Mouse (Mus musculus) olfactory bulb, adult 2 months (tissue): ENCODE measurements around the gene Pax7.

Experiments used
- CTCF ChIP-seq: fragments of 200-500 bp; IDR thresholded peaks from 2 replicates; pipeline ENCODE4 v1.5.1; 2012; ENCODE audit warnings: low read depth, mild to moderate bottlenecking, low read length, moderate library complexity; ENCODE audit not compliant: insufficient read depth
- POLR2A ChIP-seq: fragments of 200-500 bp; IDR thresholded peaks from 2 replicates; pipeline ENCODE4 v1.6.1; 2012; ENCODE audit warnings: mild to moderate bottlenecking, low read depth, low read length, moderate library complexity; ENCODE audit not compliant: insufficient read depth

DNA sequence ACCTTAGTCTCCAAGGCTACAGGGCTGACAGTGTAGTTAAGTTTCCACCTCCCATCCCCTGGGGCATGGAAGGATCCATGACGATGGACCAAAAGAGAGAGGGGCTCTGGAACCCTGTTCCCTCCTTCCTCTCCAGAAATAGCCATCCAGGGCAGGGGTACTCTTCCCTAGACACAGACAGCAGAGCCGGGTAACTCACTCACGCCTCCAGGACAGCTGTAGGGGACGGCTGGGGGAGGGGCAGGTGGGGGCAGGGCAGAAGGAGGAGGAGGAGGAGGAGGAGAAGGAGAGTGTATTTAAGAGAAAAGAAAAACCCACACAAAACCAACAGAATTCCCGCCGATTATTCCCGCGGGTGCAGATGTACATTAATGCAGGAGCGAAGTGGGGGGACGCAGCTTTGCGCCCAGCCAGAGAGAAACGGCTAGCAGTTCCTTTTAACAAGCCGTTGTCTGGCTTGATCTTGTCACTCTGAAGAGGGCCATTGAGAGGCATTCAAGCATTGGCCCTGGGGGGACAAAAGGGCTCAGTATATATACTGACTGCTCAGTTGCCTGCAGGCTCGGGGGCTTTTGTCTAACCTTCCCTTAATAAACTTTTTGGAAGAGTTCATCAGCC is 26.0 kb downstream of the Pax7 start:
- no peak for TF ChIP-seq POLR2A
- no peak for TF ChIP-seq CTCF
